Mouse (Mus musculus) c-Kit-positive CD71-positive TER-119-negative erythroid progenitor cells, embryonic 14.5 days (primary cell): ENCODE results near the gene Flt1.
"Not testable (repeated sequence)": the region's sequence is repeated elsewhere in the genome, so short reads cannot be mapped to it uniquely, and the experiment has no call there.

Source experiments
- DNase-seq: peaks from one replicate; pipeline ENCODE4 v3.0.0-alpha.2; 2013; ENCODE audit warnings: low read depth

Gene Flt1

DNA sequence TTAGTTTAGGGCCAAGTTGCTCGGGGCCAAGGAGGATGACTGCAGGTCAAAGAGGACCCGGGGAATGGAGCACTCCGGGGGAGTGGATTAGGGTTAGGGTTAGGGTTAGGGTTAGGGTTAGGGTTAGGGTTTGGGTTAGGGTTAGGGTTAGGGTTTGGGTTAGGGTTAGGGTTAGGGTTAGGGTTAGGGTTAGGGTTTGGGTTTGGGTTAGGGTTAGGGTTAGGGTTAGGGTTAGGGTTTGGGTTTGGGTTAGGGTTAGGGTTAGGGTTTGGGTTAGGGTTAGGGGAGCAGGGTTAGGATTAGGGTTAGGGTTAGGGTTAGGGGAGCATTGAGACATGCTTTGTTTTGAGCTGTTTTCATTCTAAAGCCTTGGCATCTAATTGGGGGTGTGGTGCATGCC, 114.5 kb downstream of the Flt1 start:
- not testable (repeated sequence) for DNase-seq

DNA sequence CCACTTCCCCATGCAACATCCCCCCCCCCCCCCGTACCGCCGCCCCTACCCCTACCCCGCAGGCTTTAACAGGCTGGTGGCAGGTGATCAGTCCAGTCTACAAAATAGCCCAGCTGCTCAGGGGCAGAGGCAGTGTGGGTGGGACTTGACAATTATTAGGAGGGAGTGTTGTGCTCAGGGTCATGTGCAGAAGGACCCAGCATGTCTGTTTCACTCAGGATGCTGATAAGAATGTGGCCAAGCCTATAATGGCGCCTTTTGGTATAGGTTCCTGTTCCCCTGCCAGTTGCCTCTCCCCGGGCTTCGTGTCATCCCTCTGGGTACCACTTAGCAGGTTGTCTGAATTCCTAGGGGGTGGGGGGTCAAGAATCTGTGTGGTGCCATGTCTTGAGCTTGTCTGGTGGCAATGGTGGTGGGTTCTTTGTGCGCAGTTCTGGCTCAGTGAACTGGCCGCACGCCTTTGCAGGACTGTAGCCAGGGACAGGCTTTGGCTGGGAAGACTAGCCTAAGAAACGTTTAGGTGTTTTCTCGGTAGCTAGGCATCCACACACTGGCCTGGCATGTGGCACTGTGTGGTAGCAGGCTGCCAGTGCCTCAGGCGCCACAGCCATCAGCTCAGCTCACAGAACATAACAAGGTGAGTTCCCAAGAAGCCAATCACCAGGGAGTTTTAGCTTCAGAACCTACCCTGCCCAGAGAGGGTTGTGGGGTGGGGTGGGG, 118.4 kb downstream of the Flt1 start:
- no peak for DNase-seq

DNA sequence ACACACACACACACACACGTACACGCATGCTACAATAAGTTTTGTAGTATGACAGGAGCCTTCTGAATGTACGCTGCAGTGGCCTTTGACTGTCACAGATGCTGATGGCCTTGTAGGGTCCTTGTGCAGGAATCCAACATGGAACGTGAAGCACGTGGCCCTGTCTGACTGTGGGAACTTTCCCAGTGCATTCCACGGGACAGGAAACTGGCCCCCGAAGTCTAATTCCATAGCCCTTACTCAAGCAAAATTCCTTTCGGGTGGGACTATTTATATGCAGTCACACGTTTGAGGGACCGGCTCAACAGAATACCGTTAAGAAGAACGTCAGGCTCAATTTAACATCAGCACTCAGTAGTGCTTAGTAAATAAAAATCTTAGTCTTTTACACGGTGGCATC, 119.1 kb downstream of the Flt1 start:
- DNase-seq: no peak

GRCm38 (mm10) chr5:147601460-147602360, 124.1 kb downstream of the Flt1 start:
- no peak for DNase-seq

DNA sequence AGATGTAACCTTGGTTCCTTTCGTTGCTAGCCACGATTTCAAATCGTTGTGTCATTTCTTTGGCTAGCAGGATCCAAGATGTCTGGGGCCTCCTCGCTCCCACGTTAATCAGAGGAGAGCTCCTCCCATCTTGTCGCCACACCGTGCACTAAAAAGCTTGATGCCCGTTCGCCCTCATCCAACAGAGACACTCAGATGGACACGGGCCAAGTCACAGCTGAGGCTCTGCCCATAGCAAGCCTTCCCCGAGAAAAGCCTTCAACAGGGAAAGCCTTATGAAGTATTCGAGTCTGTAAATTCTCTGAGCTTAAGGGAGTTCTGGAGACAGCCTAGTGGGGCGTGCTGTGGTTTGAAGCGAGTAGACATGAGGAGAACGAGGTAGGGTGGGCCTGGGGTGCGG, 128.0 kb downstream of the Flt1 start:
- DNase-seq: no peak

DNA sequence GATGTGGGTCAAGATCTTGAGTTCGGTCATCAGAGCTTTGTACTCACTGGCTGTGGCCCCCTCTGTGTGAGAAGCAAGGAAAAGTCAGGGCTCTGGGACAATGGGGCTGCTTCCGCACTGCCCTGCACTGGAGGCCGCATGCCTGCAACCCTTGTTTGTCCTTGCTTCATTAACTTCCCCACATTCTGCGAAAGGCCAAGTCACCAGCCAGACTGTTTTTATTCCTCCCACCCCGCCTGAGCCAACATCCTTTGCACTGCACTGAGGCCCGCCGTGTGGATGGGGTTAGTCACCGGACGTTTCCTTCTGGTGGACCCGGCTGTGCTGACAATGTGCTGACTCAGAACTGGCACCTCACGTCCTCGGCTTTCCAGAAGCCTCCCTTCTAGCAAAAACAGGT, 136.0 kb downstream of the Flt1 start:
- DNase-seq: no peak

- no peak for DNase-seq
Observed at GRCm38 (mm10) chr5:147585070-147585469, 140.7 kb downstream of the Flt1 start.

GRCm38 (mm10) chr5:147584648-147585047, 141.2 kb downstream of the Flt1 start:
- DNase-seq: no peak

DNA sequence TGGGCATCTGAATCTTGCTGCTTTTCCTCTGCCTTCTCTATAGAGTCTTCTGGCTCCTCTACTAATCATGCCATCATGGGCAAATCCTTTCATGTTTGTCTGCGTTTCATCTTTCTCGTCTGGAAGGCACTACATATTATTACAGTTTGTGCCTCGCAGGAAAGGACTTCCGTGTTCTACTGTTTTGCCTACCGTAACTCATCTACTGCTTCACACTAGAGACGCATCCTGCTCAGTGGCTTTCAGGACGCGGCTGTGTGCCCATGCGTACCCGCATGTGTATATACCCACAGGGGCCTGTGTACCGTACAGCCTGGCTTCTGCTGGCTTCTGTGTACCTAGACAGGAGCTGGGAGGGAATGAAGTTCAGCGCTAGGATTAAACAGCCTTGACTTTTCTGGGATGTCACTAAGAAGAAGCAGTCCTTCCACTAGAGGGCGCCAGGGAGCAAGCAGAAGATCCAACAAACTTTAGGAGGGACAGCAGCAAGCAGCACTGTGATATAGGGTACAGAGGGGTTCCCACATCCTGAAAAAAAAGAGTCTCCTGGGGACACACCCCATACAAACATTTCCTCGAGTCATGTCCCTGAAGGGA, 142.0 kb downstream of the Flt1 start:
- peak; percentile 38 for DNase-seq

DNA sequence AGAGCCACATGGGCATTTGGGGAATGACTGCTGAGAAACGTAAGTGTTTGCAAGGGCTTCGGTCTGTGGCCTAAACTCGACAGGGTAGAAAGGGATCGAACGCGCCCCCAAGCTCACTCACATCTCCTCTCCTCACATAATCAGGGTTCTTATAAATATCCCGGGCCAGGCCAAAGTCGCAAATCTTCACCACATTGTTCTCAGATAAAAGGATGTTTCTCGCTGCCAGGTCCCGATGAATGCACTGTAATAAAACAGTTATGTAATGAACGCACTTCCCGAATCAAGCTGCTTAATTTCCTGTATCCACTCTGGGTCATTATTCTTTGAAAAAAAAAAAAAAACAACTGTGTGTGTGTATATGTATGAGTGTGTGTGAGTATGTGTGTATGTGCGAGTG, 145.6 kb downstream of the Flt1 start:
- DNase-seq: no peak

DNA sequence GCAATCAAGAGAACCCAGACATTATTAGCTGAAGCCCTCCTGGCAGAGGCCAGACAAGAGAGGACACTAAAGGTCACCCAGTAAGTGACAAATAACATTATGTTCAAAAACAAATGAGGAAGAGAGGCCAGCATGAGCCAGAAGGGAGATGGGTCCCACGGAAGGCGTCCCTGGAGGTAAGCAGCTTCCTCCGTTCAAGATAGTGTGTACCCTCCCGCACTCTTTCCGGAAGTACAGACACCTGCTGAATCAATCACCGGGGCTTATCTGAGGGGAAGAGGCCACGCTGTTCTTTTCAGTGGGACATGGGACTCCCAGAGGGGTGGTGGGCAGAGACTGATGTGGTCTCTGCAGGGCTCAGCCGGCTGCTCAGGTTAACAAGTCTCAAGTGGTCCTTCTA, 146.1 kb downstream of the Flt1 start:
- no peak for DNase-seq

GRCm38 (mm10) chr5:147579148-147579547, 146.7 kb downstream of the Flt1 start:
- no peak for DNase-seq

- DNase-seq: no peak
Observed at GRCm38 (mm10) chr5:147577003-147577402, 148.8 kb downstream of the Flt1 start.

GRCm38 (mm10) chr5:147574517-147574916, 151.3 kb downstream of the Flt1 start:
- no peak for DNase-seq

- no peak for DNase-seq
Observed at GRCm38 (mm10) chr5:147573555-147573954, 152.3 kb downstream of the Flt1 start.

DNA sequence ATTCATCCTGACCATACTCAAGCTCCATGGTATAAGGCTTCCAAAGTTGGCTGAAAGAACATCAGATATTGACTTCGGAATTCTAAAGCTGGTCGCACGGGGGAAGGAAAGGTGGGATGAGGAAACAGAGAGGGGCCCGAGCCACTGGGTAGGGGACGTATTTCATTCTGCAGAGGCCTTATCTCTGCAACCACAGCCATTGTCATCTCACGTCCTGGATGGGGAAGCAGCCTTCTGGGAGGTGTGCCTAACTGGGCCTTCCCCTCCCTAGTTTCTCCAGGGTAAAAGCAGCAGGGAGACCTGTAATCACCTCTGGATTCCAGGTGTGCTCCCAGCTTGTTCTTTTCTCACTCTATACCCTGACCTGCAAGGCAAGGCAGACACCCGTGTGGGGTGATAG, 153.1 kb downstream of the Flt1 start:
- no peak for DNase-seq

GRCm38 (mm10) chr5:147566335-147566734, 159.5 kb downstream of the Flt1 start:
- DNase-seq: no peak

DNA sequence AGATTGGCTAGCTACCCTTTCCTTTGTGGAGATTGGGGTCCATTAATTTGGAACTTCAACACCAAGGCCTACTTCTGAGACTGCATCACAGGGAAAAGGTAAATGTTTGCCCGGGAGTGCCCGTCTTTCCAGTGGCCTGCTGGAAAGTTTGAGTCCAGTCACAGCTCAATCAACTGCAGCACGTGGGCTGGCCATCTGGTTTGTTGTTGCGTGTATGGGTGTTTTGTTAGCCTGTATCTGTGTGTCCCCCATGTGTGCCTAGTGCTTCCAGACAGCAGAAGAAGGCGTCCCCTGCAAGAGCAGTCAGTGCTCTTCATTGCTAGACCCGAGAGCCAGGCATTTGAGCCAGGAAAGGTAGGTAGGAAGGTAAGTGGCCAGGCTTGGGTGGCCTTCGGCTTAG, 160.4 kb downstream of the Flt1 start:
- DNase-seq: no peak

DNA sequence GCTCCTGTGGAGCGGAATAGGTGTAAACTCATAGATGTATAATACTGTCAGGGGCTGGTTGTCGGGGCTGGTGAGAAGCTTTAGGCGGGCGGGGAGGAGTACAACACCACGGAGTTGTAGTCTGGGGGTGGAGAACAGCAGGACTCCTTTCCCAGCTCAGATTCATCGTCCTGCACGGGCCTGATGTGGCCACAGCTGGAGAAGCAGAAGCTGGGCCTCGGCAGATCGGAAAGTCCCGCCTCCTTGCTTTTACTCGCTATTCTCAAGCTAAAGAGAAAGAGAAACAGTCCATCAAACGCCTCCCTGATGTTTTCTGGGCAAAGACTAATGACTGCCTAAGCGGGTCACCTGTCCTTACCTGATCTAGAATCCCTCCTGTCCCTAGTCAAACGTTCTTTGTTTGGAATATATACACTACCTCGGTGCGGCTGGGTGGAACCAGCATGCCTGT, 161.6 kb downstream of the Flt1 start:
- DNase-seq: no peak

DNA sequence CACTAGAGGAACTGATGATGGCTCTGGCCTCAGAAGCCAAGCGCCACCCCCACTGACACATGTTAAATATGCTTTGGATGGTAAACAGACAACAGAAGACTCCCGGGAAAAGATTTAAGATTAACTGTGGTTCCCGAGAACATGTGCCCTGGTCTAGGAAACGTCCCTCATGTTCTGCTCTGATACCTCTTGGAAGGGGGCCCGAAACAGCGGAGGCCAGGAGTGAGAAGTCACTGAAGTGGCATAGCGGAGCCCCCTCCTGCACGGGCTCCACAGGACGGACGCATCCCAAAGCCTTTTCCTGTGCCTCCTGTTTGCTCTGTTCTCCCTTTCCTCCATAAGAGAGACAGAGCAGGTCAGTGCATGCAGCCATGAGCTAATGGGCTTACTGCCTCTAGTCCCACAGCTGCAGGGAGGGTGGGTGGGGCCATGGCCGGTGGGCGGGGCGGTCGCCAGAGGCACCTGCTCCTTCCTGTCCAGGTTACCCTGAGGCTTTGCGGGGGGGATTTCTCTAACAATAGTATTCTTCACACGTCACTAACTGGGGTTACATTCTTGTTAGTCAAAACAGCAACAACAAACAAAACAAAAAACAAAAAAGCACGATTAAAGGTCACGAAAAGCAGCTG, 162.2 kb downstream of the Flt1 start:
- DNase-seq: no peak

DNA sequence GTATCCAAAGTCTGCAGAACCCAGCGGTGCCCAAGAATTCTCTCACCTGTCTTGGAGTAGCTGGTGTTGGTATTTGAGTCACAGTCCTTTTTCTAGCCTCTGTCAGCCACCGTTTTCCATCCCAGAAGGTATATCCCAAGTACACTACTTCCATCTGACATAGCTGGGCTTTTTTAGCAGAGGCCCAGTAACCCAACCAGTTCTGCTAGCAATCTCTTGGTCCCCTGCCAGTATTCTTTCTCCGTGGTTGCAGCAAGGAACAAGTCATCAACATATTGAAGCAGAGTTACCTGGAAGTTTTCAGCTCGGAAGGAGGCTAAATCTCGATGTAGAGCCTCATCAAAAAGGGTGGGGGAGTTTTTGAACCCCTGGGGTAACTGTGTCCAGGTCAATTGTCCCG, 168.2 kb downstream of the Flt1 start:
- DNase-seq: not testable (repeated sequence)

DNA sequence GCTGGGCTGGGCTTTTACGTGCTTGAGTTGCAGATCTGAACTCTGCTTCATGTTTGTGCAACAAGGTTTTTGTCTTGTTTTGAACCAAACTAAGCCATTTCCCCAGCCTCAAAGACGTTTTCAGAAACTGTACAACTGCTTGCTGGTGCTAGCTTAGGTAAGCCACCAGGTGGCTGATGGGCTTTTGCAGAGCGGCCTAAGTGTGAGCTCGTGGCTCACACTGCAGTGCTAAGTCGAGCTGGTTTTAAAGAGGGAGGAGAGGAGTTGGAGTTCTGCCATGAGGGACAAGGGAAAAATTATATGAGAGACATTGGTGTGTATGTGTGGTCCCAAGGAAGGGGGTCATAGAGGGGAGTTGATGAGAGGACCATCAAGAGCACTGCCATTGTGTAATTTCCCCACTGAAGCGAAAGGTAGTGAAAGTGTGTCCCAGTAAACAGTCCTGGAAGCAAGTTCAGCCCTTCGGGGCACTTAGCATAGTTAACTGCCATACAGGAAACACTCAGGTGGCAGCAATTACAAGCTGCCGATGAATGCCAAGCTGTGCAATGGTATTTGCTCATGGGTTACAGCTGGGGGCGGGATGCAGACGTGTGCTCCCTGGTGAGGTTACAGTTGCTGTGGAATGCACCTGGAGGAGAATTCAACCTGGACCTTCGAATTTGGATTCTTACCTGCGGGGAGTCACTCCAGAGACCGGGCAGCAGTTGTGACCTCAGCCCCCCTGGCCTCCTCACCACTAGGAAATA, 173.8 kb downstream of the Flt1 start:
- no peak for DNase-seq
